Mouse (Mus musculus) effector memory CD4-positive, alpha-beta T cell, adult 5 months (primary cell): ENCODE measurements around the gene Tssk6. TPM values are rescaled to one million over a fixed set of nuclear protein-coding genes. Genes with fewer than 3 reads are reported as not detected.

Experiments used
- polyA plus RNA-seq: library from polyadenylated mRNA; unstranded; fragments of 100-300 nt; shearing (Covaris generic); gene quantifications from one replicate; pipeline ENCODE4 v1.2.1, GENCODE M21; 2017

Gene Tssk6
- 1.2 TPM for polyA plus RNA-seq

DNA sequence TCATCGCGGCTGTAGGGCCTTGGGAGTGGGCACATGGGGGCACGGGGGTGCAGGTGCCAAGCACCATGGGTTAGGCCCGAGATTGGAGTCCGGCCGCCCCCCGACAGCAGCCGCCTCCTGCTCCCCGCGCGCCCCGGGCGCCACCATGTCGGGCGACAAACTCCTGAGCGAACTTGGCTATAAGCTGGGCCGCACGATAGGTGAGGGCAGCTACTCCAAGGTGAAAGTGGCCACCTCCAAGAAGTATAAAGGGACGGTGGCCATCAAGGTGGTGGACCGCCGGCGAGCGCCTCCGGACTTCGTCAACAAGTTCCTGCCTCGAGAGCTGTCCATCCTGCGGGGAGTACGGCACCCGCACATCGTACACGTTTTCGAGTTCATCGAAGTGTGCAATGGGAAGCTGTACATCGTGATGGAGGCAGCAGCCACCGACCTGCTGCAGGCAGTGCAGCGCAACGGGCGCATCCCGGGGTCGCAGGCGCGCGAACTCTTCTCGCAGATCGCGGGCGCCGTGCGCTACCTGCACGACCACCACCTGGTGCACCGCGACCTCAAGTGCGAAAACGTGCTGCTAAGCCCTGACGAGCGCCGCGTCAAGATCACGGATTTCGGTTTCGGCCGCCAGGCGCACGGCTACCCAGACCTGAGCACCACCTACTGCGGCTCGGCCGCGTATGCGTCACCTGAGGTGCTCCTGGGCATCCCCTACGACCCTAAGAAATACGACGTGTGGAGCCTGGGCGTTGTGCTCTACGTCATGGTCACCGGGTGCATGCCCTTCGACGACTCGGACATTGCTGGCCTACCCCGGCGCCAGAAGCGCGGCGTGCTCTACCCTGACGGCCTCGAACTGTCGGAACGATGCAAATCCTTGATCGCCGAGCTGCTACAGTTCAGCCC is at the start of gene Tssk6, which contains the start of the genes Ndufa13 and Yjefn3:
Tssk6 (plus strand) TSS at position 22 of the 900 bp plus-strand sequence.
Ndufa13 (minus strand) TSS at position 396 of the 900 bp plus-strand sequence.
Yjefn3 (minus strand) TSS at position 550 of the 900 bp plus-strand sequence.

DNA sequence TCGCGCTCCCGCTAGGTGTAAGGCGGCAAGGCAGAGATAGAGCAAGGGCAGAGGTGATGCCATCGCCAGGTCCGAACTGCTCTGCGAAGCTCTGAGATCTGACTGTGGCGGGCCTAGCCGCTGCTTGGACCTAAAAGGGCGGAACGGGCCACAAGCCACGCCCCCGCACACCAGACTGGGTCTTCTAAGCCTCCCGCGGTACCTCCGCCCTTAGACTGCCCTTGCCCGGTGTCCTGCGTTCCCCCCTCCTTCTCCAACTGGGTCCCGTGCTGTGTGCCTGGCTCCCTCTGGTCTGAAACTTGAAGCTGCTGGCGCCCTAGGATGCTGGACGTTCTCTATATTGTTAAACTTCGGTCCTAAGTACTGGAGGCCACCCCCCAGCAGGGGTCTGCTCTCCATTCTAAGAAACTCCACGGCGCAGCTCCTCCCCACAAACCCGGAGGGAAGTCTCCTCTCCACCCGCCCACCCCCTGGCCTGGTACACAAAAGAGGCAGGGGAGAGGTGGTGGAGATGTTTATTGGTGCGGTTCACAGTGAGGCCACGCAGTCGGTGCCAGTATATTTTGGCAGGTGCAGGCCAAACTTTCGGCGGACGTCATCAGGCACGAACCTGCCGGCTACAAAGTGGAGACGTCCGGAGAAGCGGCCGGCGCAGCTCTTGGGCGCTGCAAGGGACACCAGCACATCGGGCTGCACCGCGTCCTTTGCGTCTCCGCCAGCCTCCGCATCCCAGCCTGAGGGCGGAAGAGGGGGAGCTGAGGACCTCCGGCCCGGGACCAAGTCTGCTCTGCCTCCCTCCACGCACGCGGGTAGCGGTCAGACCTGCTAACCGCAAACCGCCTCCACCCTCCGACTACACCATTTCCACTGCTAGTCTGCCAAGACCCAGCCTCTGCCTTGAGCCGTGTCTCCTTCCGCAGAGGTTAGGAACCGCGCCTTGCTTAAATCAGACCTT is 14.4 kb upstream of the Tssk6 start, which contains the start of gene Cilp2:
Cilp2 (minus strand) TSS at position 399 of the 955 bp plus-strand sequence.

Other genes starting within 250 kb of the Tssk6 start
- gene Zfp964, start 247.7 kb upstream of the Tssk6 start, polyA plus RNA-seq: 0.36 TPM
- gene Zfp869, start 191.5 kb upstream of the Tssk6 start, polyA plus RNA-seq: 108 TPM
- gene Zfp963, start 152.2 kb upstream of the Tssk6 start, polyA plus RNA-seq: 3.5 TPM
- gene Gm20422, start 127.3 kb upstream of the Tssk6 start, polyA plus RNA-seq: not detected
- 71.1 TPM for gene Atp13a1, start 111.0 kb upstream of the Tssk6 start, polyA plus RNA-seq
- 20.8 TPM for gene Zfp866, start 111.0 kb upstream of the Tssk6 start, polyA plus RNA-seq
- 148 TPM for gene Gmip, start 93.5 kb upstream of the Tssk6 start, polyA plus RNA-seq
- 0.15 TPM for gene Lpar2, start 79.8 kb upstream of the Tssk6 start, polyA plus RNA-seq
- gene Pbx4, start 69.7 kb upstream of the Tssk6 start, polyA plus RNA-seq: 11.3 TPM
- gene Cilp2, start 14.5 kb upstream of the Tssk6 start, polyA plus RNA-seq: not detected
- 100 TPM for gene Ndufa13, start 374 bp downstream of the Tssk6 start, polyA plus RNA-seq
- not detected for gene Yjefn3, start 528 bp downstream of the Tssk6 start, polyA plus RNA-seq
- 124 TPM for gene Gatad2a, start 94.2 kb downstream of the Tssk6 start, polyA plus RNA-seq
- 106 TPM for gene Mau2, start 140.6 kb downstream of the Tssk6 start, polyA plus RNA-seq
- gene Sugp1, start 140.6 kb downstream of the Tssk6 start, polyA plus RNA-seq: 44.5 TPM
- not detected for gene Tm6sf2, start 170.7 kb downstream of the Tssk6 start, polyA plus RNA-seq
- not detected for gene Hapln4, start 181.3 kb downstream of the Tssk6 start, polyA plus RNA-seq
- not detected for gene Ncan, start 218.7 kb downstream of the Tssk6 start, polyA plus RNA-seq
- gene Nr2c2ap, start 229.1 kb downstream of the Tssk6 start, polyA plus RNA-seq: 36.9 TPM
- gene Rfxank, start 237.0 kb downstream of the Tssk6 start, polyA plus RNA-seq: 19.6 TPM
- gene Borcs8, start 237.3 kb downstream of the Tssk6 start, polyA plus RNA-seq: 38.5 TPM
- gene Mef2b, start 237.5 kb downstream of the Tssk6 start, polyA plus RNA-seq: 1.3 TPM